Mouse (Mus musculus) monocyte, adult 5-6 weeks (primary cell): Measurements from ENCODE around the gene Osbpl2. TPM values are rescaled to one million over a fixed set of nuclear protein-coding genes. Genes with fewer than 3 reads are reported as not detected.

ENCODE experiments used
- ATAC-seq: fragments of 153-309, 156-312 bp; replicated peaks from 2 replicates; pipeline ENCODE4 v1.8.0; 2017; ENCODE audit warnings: mild to moderate bottlenecking; ENCODE audit not compliant: low TSS enrichment, insufficient number of reproducible peaks, severe bottlenecking, poor library complexity, low FRiP score
- total RNA-seq: library from RNA; stranded (forward); fragments of 200-1000, 200-491, 200-594 nt; gene quantifications from 3 replicates; pipeline ENCODE4 v1.2.3, GENCODE M21; 2017

The Osbpl2 gene
- total RNA-seq, 1 experiment from 2014 or later, result 58.2 TPM

- no peak for ATAC-seq
Measured at GRCm38 (mm10) chr2:180103151-180103977, 15.7 kb upstream of the Osbpl2 start.

- ATAC-seq, result no peak
Measured at GRCm38 (mm10) chr2:180103978-180104658, 15.0 kb upstream of the Osbpl2 start, which contains the start of gene Hrh3. TSS of gene Hrh3 (minus strand) at chr2:180104488.

- no peak for ATAC-seq
Measured at GRCm38 (mm10) chr2:180104659-180105377, 14.3 kb upstream of the Osbpl2 start.

- ATAC-seq, result no peak
Measured at GRCm38 (mm10) chr2:180105441-180106190, 13.5 kb upstream of the Osbpl2 start.

GRCm38 (mm10) chr2:180107081-180107480, 12.0 kb upstream of the Osbpl2 start:
- ATAC-seq, result no peak

GRCm38 (mm10) chr2:180108285-180108684, 10.8 kb upstream of the Osbpl2 start:
- no peak for ATAC-seq

- no peak for ATAC-seq
Measured at GRCm38 (mm10) chr2:180113909-180114890, 4.9 kb upstream of the Osbpl2 start.

- no peak for ATAC-seq
Measured at GRCm38 (mm10) chr2:180115279-180115678, 3.8 kb upstream of the Osbpl2 start.

GRCm38 (mm10) chr2:180116081-180116493, 3.0 kb upstream of the Osbpl2 start:
- ATAC-seq, result no peak

- no peak for ATAC-seq
Measured at GRCm38 (mm10) chr2:180116741-180117484, 2.2 kb upstream of the Osbpl2 start.

GRCm38 (mm10) chr2:180117485-180118194, 1.5 kb upstream of the Osbpl2 start:
- ATAC-seq, result no peak

- no peak for ATAC-seq
Measured at GRCm38 (mm10) chr2:180119439-180120291, 559 bp downstream of the Osbpl2 start.

GRCm38 (mm10) chr2:180120292-180120761, 1.2 kb downstream of the Osbpl2 start:
- peak; percentile 18; the same call in 1 of the 2 replicates for ATAC-seq

- no peak for ATAC-seq
Measured at GRCm38 (mm10) chr2:180124192-180124591, 5.1 kb downstream of the Osbpl2 start.

- ATAC-seq, result no peak
Measured at GRCm38 (mm10) chr2:180126195-180126594, 7.1 kb downstream of the Osbpl2 start.
